Mouse (Mus musculus): ENCODE data around the gene Galnt17.

Gene Galnt17

GRCm38 (mm10) chr5:131120296-131120840 lies 187.9 kb downstream of the Galnt17 start:
- DNase-seq (ENCODE audit: low spot score), result no peak

GRCm38 (mm10) chr5:131119896-131120295 lies 188.4 kb downstream of the Galnt17 start:
- no peak for DNase-seq (ENCODE audit: low spot score)

GRCm38 (mm10) chr5:131117391-131118040 lies 190.8 kb downstream of the Galnt17 start:
- no peak for DNase-seq (ENCODE audit: low spot score)

GRCm38 (mm10) chr5:131113850-131114470 lies 194.3 kb downstream of the Galnt17 start:
- DNase-seq (ENCODE audit: low spot score), result no peak

- no peak for DNase-seq (ENCODE audit: low spot score)
Measured at GRCm38 (mm10) chr5:131107188-131107587, 201.1 kb downstream of the Galnt17 start.

GRCm38 (mm10) chr5:131096824-131097223 lies 211.5 kb downstream of the Galnt17 start:
- DNase-seq (ENCODE audit: low spot score), result no peak

GRCm38 (mm10) chr5:131095635-131096034 lies 212.7 kb downstream of the Galnt17 start:
- no peak for DNase-seq (ENCODE audit: low spot score)

- no peak for DNase-seq (ENCODE audit: low spot score)
Measured at GRCm38 (mm10) chr5:131094771-131095170, 213.5 kb downstream of the Galnt17 start.

GRCm38 (mm10) chr5:131094138-131094537 lies 214.2 kb downstream of the Galnt17 start:
- no peak for DNase-seq (ENCODE audit: low spot score)

- no peak for DNase-seq (ENCODE audit: low spot score)
Measured at GRCm38 (mm10) chr5:131089876-131090275, 218.4 kb downstream of the Galnt17 start.

- peak; percentile 3 for DNase-seq (ENCODE audit: low spot score)
Measured at GRCm38 (mm10) chr5:131088866-131089265, 219.4 kb downstream of the Galnt17 start.

GRCm38 (mm10) chr5:131083072-131083657 lies 225.1 kb downstream of the Galnt17 start:
- peak; percentile 6 for DNase-seq (ENCODE audit: low spot score)

- no peak for DNase-seq (ENCODE audit: low spot score)
Measured at GRCm38 (mm10) chr5:131077682-131078081, 230.6 kb downstream of the Galnt17 start.

GRCm38 (mm10) chr5:131075795-131076194 lies 232.5 kb downstream of the Galnt17 start:
- DNase-seq (ENCODE audit: low spot score), result no peak

GRCm38 (mm10) chr5:131074295-131074694 lies 234.0 kb downstream of the Galnt17 start:
- DNase-seq (ENCODE audit: low spot score), result no peak

- DNase-seq (ENCODE audit: low spot score), result no peak
Measured at GRCm38 (mm10) chr5:131065174-131065573, 243.1 kb downstream of the Galnt17 start.

- no peak for DNase-seq (ENCODE audit: low spot score)
Measured at GRCm38 (mm10) chr5:131048505-131048904, 259.8 kb downstream of the Galnt17 start.

- no peak for DNase-seq (ENCODE audit: low spot score)
Measured at GRCm38 (mm10) chr5:131043130-131043529, 265.2 kb downstream of the Galnt17 start.

- DNase-seq (ENCODE audit: low spot score), result no peak
Measured at GRCm38 (mm10) chr5:131040441-131040840, 267.9 kb downstream of the Galnt17 start.

GRCm38 (mm10) chr5:131039611-131040313 lies 268.5 kb downstream of the Galnt17 start:
- no peak for DNase-seq (ENCODE audit: low spot score)

GRCm38 (mm10) chr5:131024506-131024905 lies 283.8 kb downstream of the Galnt17 start:
- no peak for DNase-seq (ENCODE audit: low spot score)

GRCm38 (mm10) chr5:131022396-131022993 lies 285.8 kb downstream of the Galnt17 start:
- no peak for DNase-seq (ENCODE audit: low spot score)

All from ovary, postnatal 14 days (tissue).